Mouse (Mus musculus) cerebellum, adult 9-11 months (tissue): ENCODE measurements around the gene Fuca1.

ENCODE experiments used
- DNase-seq: peaks from one replicate; pipeline ENCODE4 v3.0.0; 2022

The Fuca1 gene

DNA sequence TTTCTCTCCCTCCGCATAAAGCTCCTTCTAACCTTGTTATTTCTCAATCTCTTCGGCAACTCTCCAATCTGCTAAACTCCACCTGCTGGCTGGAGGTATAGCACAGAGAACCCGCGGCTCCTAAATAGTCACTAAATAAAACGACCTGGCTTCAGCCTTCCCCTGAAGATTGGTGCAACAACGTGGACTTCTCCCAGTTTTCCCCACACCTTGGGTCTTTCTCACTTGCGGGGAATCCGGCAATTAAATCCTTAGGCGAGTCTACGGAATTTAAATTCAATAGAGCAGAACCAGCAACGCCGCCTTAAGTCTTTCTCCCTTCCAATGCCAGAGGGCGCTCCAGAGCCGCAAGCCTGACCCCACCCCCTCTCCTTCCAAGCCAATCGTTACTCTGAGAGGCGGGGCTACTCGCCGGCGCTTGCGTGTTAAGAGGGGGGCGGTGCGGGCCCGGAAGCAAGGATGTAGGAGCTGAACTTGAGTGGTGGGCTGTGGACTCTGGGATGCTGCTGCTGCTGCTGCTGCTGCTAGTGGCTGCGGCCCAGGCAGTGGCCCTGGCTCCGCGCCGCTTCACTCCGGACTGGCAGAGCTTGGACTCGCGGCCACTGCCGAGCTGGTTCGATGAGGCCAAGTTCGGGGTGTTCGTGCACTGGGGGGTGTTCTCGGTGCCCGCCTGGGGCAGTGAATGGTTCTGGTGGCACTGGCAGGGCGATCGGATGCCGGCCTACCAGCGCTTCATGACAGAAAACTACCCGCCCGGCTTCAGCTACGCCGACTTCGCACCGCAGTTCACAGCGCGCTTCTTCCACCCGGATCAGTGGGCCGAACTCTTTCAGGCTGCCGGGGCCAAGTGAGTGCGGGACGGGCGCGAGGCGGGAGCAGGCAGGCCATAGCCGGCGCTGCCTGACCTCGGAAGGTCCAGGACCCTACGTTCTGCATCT, at the start of gene Fuca1:
Fuca1 (plus strand) TSS at position 432 of the 938 bp plus-strand sequence.
- DNase-seq, result peak; percentile 93

DNA sequence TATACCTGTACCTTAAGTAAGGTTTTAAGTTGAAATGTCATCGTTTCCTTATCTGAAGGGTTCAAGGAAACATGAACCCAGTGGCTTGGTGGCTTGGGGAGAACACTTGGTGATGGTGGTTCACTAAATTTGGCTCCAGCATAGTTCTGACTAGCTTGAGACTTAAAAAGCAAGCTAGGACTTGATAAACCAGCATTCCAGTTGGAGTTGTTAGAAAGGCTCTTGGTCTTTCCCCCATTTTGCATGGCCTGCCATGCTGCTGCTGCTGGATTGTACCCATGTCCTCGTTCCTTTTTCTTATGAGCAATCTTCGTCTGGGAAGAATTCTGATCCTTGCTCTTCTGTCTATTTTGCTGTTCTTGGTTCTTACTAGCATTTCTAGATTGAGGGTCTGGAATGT, 48.5 kb upstream of the Fuca1 start:
- no peak for DNase-seq

- no peak for DNase-seq
These were observed 47.7 kb upstream of the Fuca1 start for GRCm38 (mm10) chr4:135872589-135873391.

- DNase-seq, result peak; percentile 88
These were observed 46.9 kb upstream of the Fuca1 start, which contains the start of gene Pnrc2 for GRCm38 (mm10) chr4:135873526-135874202. TSS of gene Pnrc2 (minus strand) at chr4:135873850.

DNA sequence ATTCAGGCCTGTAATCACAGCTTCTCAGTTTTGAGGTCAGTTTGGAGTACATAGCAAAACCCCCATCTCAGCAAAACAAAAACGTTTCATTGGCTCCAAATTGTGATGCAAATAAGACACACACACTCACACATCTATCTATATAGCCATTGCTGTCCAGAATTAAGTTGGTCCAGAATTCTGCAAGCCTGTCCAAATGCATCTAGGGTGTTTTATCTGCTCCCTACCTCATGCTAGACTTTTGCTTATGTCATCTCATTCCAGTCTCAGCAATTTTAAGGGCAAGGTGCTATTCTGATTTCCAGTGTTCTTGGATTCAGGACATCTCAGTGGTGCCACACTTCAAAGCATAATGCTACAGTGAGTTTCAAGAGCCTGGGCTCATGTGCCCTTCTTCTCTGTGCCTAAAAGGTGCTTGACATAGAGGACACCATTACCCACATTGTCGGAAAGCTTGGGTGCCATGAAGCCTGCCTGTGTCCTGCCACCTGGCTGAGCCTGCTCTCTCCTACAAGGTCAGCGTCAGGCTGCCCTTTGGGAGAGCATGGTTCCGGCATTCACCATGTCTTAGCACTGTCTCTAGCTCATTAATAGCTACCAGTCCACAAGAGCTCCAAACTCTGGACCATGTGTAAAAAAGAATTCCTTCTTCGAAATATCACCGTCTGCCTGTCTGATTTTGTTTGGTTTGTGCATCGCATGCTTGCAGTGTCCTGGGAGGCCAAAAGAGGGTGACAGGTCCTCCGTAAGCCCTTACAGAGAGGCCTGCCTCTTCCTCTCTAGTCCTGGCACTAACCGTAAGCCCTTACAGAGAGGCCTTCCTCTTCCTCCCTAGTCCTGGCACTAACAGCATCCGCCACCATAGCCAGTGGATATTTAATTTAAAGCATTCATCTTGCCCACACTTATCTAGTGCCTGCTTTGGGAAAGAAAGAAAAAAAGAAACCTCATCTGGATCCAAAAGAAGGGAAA, 45.7 kb upstream of the Fuca1 start:
- DNase-seq, result peak; percentile 29

GRCm38 (mm10) chr4:135875546-135875945, 45.0 kb upstream of the Fuca1 start:
- no peak for DNase-seq

GRCm38 (mm10) chr4:135875991-135876582, 44.4 kb upstream of the Fuca1 start:
- peak; percentile 48 for DNase-seq

DNA sequence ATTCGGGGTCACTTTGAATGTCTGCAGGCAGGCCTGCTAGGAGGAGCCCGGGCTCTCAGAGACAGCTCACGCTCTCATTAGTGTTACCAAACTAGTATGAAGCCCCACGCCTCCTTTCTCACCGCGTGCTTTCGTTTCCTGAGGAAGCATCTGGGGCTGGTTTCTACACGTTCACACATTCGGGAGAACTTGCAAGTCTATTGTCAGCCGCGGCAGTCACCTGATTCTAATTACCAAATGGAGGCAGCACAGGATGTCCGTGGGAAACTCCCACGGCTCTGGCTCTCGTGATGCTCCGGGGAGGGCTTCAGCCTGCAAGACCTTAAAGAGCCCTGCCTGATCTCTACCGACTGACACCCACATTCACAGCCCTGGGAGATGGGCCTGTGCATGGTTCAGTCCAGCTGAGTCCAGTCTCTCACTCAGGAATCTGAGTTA, 43.9 kb upstream of the Fuca1 start:
- DNase-seq, result peak; percentile 68

- no peak for DNase-seq
These were observed 42.8 kb upstream of the Fuca1 start for GRCm38 (mm10) chr4:135877742-135878141.

DNA sequence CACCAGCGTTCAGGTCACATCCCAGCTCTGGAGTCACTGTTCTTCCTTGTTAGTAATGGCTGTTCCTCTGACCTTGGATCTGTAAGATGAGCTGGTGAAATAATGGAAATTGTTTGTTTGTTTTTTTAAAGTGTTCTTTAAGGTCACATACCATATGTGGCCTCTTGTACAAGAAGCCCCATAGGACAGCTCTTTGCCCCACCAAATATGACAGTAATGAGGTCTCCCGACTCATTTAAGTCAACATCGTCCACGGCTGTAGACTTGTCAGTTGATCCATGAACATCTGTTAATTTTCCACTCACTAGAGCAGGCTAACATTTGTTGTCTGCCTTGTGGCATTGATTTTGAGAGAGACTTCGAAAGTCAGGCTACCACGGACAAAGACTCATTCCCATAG, 41.5 kb upstream of the Fuca1 start:
- no peak for DNase-seq

- DNase-seq, result no peak
These were observed 40.5 kb upstream of the Fuca1 start for GRCm38 (mm10) chr4:135880018-135880417.

DNA sequence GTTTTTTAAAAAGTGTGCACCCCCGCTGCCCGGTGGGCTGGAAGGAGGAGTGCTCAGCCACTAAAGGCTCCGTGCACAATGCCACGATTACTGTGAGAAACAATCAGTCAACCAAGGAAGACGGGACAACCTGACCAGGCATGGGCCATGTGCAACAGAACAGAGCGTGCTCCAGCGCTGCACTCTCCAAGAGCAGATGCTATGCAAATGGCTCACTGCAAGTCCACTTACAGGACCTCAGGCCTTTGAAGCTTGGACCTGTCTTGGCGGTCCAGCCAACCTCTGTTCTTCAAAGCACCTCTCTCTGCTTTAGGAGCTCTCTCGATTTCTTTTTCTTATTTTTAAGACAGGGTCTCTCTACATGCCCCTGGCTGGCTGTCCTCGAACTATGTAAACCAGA, 40.0 kb upstream of the Fuca1 start:
- DNase-seq, result no peak

DNA sequence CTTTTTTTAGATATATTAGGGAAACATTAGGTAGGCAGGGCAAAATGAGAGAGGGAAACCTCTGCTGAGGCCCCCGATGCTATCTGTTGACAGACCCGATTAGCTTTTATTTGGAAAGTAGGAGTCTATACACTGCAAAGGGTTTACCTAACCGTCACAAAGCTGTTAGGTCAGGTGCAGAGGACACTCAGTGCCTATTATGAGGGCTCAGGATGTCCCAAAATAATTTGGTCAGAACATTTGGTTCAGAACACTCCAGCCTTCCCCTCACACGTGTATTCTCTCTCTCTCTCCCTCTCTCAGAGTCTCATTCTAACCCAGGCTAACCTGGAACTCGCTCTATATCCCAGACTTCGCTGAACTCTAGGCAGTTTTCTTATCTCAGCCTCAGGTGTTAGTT, 38.5 kb upstream of the Fuca1 start:
- DNase-seq, result no peak

- no peak for DNase-seq
These were observed 37.1 kb upstream of the Fuca1 start for GRCm38 (mm10) chr4:135883401-135883851.

- DNase-seq, result no peak
These were observed 36.5 kb upstream of the Fuca1 start for GRCm38 (mm10) chr4:135883881-135884516.

- DNase-seq, result no peak
These were observed 36.0 kb upstream of the Fuca1 start for GRCm38 (mm10) chr4:135884531-135884930.

GRCm38 (mm10) chr4:135885676-135886075, 34.9 kb upstream of the Fuca1 start:
- no peak for DNase-seq

DNA sequence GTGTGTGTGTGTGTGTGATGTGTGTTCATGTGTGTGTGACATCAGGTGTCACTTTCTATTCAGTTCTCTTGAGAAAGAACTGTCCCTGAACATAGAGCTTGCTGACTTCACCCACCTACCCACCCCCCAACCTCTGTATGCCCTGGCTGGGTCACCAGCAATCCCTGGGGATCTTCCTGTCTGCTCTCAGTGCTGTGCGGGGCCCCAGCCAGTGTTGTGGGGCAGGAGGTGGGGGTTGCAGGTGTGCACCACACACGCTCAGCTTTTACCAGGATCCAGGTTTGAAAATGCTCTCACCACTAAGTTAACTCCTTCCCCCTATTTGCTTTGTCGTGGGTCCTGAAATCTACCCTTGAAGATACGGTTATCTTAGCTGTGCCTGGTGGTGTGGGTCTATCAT, 34.4 kb upstream of the Fuca1 start:
- no peak for DNase-seq

DNA sequence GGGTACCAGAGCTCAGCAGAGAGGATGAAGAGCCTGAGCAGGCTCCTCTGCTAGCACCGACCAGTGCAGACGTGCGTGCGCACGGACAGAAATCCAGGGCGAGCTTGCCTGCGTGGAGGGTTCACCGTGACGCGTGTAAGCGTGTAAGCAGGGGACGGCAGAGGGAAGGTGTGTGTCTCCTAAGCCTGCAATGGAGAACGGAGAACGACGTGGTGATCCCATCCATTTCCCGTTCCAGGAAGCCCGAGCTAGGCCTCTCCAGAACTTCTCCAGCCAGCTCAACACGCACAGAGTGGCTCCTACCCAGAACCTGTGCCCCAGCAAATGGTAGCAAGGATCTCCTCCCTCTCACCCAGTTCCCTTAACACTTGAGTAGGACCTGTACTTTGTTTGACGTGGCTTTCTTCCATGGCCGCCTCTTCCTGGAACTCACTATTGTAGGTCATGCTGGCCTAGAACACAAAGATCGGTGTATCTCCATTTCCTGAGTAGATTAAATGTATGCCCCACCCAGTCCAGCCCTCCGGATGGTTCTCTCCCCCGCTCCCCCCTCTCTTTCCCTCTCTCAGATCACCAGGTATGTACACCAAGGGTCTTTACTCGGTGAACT, 32.0 kb upstream of the Fuca1 start:
- DNase-seq, result no peak

GRCm38 (mm10) chr4:135889146-135889883, 31.2 kb upstream of the Fuca1 start:
- DNase-seq, result no peak
